Mouse (Mus musculus): Measurements from ENCODE around the gene Vcp. TPM values are rescaled to one million over a fixed set of nuclear protein-coding genes. Genes with fewer than 3 reads are reported as not detected.

Gene Vcp
- total and polyA plus RNA-seq, 3 experiments: 200 to 462 (median 237) TPM

DNA sequence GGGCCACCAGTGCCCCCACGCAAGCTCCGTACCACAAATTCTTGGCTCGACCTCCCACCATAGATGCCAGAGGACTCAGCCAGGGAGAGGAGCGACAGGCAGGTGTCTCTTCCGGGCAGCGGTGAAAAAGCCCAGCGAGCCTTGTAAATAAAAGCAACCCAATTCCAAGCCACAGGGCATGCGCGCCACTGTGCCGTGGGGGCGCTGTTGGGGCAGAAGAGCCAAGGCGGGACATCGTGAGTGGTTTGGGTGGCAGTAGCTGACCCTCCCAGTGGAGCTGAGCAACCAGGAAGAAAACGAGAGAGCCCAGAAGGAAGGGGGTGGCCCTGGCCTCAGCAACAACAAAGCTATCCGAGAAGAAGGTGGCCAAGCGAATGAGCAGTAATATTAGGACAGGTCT is 20.6 kb upstream of the Vcp start:
- Histone ChIP-seq H3K36me3 (replicated peaks in 1 of 2; ENCODE audit: control insufficient read depth in 1 of 2, insufficient read depth in 1 of 2, low read length in 1 of 2) (peaks cover 58 to 80% of the 10 kb centered on the region in 2 experiments), H3K27me3 (replicated peaks) (no peaks in the 10 kb centered on the region), H3K27ac (ENCODE audit: insufficient read depth, low read depth) (no peak overlapping the region), H3K79me2 (replicated peaks; ENCODE audit: control insufficient read depth, extremely low read depth, insufficient read depth, poor library complexity, severe bottlenecking) (0 out of 2 replicates have a peak, but pooled peaks cover 5% of the 10 kb centered on the region), H3K4me2 (ENCODE audit: insufficient read depth, low read depth, poor library complexity, severe bottlenecking) (no peak overlapping the region), H3K4me3 (replicated peaks in 1 of 3; ENCODE audit: low read depth in 2 of 3, low read length in 2 of 3, poor library complexity in 1 of 3) (no peak overlapping the region), H3K4me1 (ENCODE audit: control insufficient read depth in 1 of 2, insufficient read depth in 2 of 2) (peaks cover 7 to 13% of the 10 kb centered on the region in 2 experiments), H3K9me3 (replicated peaks; ENCODE audit: low read length) (no peaks in the 10 kb centered on the region), H3K9ac (ENCODE audit: insufficient read depth, low read depth) (no peak overlapping the region)
- dilution Hi-C loops (cut with MboI; ENCODE audit: extremely low pct_ligation_motif_present, extremely low pct_unique_long_range_greater_than_20kb, low sequenced_read_pairs) (no loop called here), in situ Hi-C loops (cut with MboI; ENCODE audit: low pct_ligation_motif_present, low pct_unique_long_range_greater_than_20kb, low sequenced_read_pairs) (loop anchor here (25.0 kb wide), 1 partner anchor 541 kb away; the partner anchor contains the start of genes Creb3 and Tln1)
- TF ChIP-seq MAZ (IDR thresholded peaks at IDR 0.05; ENCODE audit: low read depth, low read length) (no peak), ELF1 (IDR thresholded peaks at IDR 0.05; ENCODE audit: low read depth, low read length) (no peak), PAX5 (IDR thresholded peaks at IDR 0.05; ENCODE audit: low read length) (no peak), IRF4 (IDR thresholded peaks at IDR 0.05; ENCODE audit: low read depth, low read length) (no peak), CHD1 (IDR thresholded peaks at IDR 0.05; ENCODE audit: low read depth, low read length) (no peak)
- no peak for DNase-seq (ENCODE audit: extremely low read depth)

- Histone ChIP-seq H3K9ac (ENCODE audit: insufficient read depth, low read depth) (no peak overlapping the region), H3K9me3 (replicated peaks; ENCODE audit: low read length) (no peaks in the 10 kb centered on the region), H3K27me3 (replicated peaks) (no peaks in the 10 kb centered on the region), H3K4me1 (ENCODE audit: control insufficient read depth in 1 of 2, insufficient read depth in 2 of 2) (peaks cover 7 to 12% of the 10 kb centered on the region in 2 experiments), H3K4me3 (replicated peaks in 1 of 3; ENCODE audit: low read depth in 2 of 3, low read length in 2 of 3, poor library complexity in 1 of 3) (no peak overlapping the region), H3K79me2 (replicated peaks; ENCODE audit: control insufficient read depth, extremely low read depth, insufficient read depth, poor library complexity, severe bottlenecking) (0 out of 2 replicates have a peak, but pooled peaks cover 5% of the 10 kb centered on the region), H3K36me3 (replicated peaks in 1 of 2; ENCODE audit: control insufficient read depth in 1 of 2, insufficient read depth in 1 of 2, low read length in 1 of 2) (peaks cover 58 to 80% of the 10 kb centered on the region in 2 experiments), H3K4me2 (ENCODE audit: insufficient read depth, low read depth, poor library complexity, severe bottlenecking) (no peak overlapping the region), H3K27ac (ENCODE audit: insufficient read depth, low read depth) (no peak overlapping the region)
- DNase-seq (ENCODE audit: extremely low read depth): no peak
- dilution Hi-C loops (cut with MboI; ENCODE audit: extremely low pct_ligation_motif_present, extremely low pct_unique_long_range_greater_than_20kb, low sequenced_read_pairs) (no loop called here), in situ Hi-C loops (cut with MboI; ENCODE audit: low pct_ligation_motif_present, low pct_unique_long_range_greater_than_20kb, low sequenced_read_pairs) (loop anchor here (25.0 kb wide), 1 partner anchor 542 kb away; the partner anchor contains the start of genes Creb3 and Tln1)
- TF ChIP-seq CHD1 (IDR thresholded peaks at IDR 0.05; ENCODE audit: low read depth, low read length): no peak
- no peak for TF ChIP-seq ZC3H11A (IDR thresholded peaks at IDR 0.05; ENCODE audit: low read depth, low read length)
- TF ChIP-seq PAX5 (IDR thresholded peaks at IDR 0.05; ENCODE audit: low read length): no peak
Measured at GRCm38 (mm10) chr4:43019641-43020465, 19.5 kb upstream of the Vcp start.

DNA sequence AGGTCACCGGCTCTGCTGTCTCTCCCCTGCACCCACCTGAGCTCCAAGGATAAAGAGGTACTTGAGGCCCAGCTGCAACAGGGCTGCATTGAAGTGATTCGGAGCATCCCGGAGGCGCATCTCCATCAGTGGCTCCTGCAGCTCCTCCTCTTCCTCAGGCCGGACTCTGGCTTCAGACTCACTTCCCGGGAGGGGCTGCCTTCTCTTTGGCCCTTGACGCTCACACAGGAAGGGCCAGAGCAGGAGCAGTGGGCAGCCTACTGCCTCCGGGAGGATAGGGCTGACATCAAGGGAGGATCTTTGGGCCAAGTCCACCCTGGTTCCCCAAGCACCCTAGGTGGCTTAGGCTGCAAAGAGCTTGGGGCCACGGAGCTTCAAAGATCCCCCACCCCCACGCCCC is 18.9 kb upstream of the Vcp start:
- in situ Hi-C loops (cut with MboI; ENCODE audit: low pct_ligation_motif_present, low pct_unique_long_range_greater_than_20kb, low sequenced_read_pairs): loop anchor here (25.0 kb wide), 1 partner anchor 543 kb away; the partner anchor contains the start of genes Creb3 and Tln1
- no peaks in the 10 kb centered on the region for H3K79me2 ChIP-seq (replicated peaks; ENCODE audit: control insufficient read depth, extremely low read depth, insufficient read depth, poor library complexity, severe bottlenecking)
- H3K27me3 ChIP-seq (replicated peaks): no peaks in the 10 kb centered on the region
- H3K4me2 ChIP-seq (ENCODE audit: insufficient read depth, low read depth, poor library complexity, severe bottlenecking): no peak overlapping the region
- H3K9ac ChIP-seq (ENCODE audit: insufficient read depth, low read depth): no peak overlapping the region
- H3K4me3 ChIP-seq (replicated peaks in 1 of 3; ENCODE audit: low read depth in 2 of 3, low read length in 2 of 3, poor library complexity in 1 of 3): no peak overlapping the region
- DNase-seq (ENCODE audit: extremely low read depth): no peak
- peaks cover 58 to 75% of the 10 kb centered on the region in 2 experiments for H3K36me3 ChIP-seq (replicated peaks in 1 of 2; ENCODE audit: control insufficient read depth in 1 of 2, insufficient read depth in 1 of 2, low read length in 1 of 2)
- TF ChIP-seq NELFE (IDR thresholded peaks at IDR 0.05; ENCODE audit: low read depth, low read length) (no peak), GABPA (IDR thresholded peaks at IDR 0.05; ENCODE audit: insufficient replicate concordance, low read depth, low read length) (no peak), ZKSCAN1 (IDR thresholded peaks at IDR 0.05; ENCODE audit: borderline replicate concordance, low read depth, low read length) (no peak), UBTF (IDR thresholded peaks at IDR 0.05; ENCODE audit: low read depth, low read length) (no peak), POLR2AphosphoS2 (IDR thresholded peaks at IDR 0.05; ENCODE audit: low read depth, low read length) (no peak), MAZ (IDR thresholded peaks at IDR 0.05; ENCODE audit: low read depth, low read length) (no peak), KAT2A (IDR thresholded peaks at IDR 0.05; ENCODE audit: insufficient replicate concordance, low read length) (no peak), ZC3H11A (IDR thresholded peaks at IDR 0.05; ENCODE audit: low read depth, low read length) (no peak), USF2 (conservative IDR thresholded peaks at IDR 0.05; ENCODE audit: low read depth, low read length) (no peak), JUND (conservative IDR thresholded peaks at IDR 0.05; ENCODE audit: low read depth, low read length) (no peak), PAX5 (IDR thresholded peaks at IDR 0.05; ENCODE audit: low read length) (no peak)
- dilution Hi-C loops (cut with MboI; ENCODE audit: extremely low pct_ligation_motif_present, extremely low pct_unique_long_range_greater_than_20kb, low sequenced_read_pairs): no loop called here
- H3K27ac ChIP-seq (ENCODE audit: insufficient read depth, low read depth): no peak overlapping the region
- no peaks in the 10 kb centered on the region for H3K9me3 ChIP-seq (replicated peaks; ENCODE audit: low read length)
- peaks cover 3 to 5% of the 10 kb centered on the region in 2 experiments; a peak in 3 of 4 replicates for H3K4me1 ChIP-seq (ENCODE audit: control insufficient read depth in 1 of 2, insufficient read depth in 2 of 2)
